Mouse (Mus musculus): Measurements from ENCODE around the gene Msl1.

Msl1 gene

GRCm38 (mm10) chr11:98776843-98777590 lies 18.3 kb upstream of the Msl1 start:
- DNase-seq (ENCODE audit: low spot score in 2 of 2), result no peak

GRCm38 (mm10) chr11:98777888-98778287 lies 17.4 kb upstream of the Msl1 start:
- no peak for DNase-seq (ENCODE audit: low spot score in 2 of 2)

GRCm38 (mm10) chr11:98781851-98782512 lies 13.3 kb upstream of the Msl1 start:
- peak in 1 of 2 experiments; percentile 62 for DNase-seq (ENCODE audit: low spot score in 2 of 2)

- no peak for DNase-seq (ENCODE audit: low spot score in 2 of 2)
These were observed 12.6 kb upstream of the Msl1 start for GRCm38 (mm10) chr11:98782651-98783235.

- DNase-seq (ENCODE audit: low spot score in 2 of 2), result peak; percentile 94 to 97
These were observed 12.1 kb upstream of the Msl1 start for GRCm38 (mm10) chr11:98783236-98783696.

- DNase-seq (ENCODE audit: low spot score in 2 of 2), result no peak
These were observed 11.2 kb upstream of the Msl1 start for GRCm38 (mm10) chr11:98784139-98784538.

- DNase-seq (ENCODE audit: low spot score in 2 of 2), result no peak
These were observed 10.1 kb upstream of the Msl1 start for GRCm38 (mm10) chr11:98785214-98785613.

GRCm38 (mm10) chr11:98785772-98786281 lies 9.5 kb upstream of the Msl1 start:
- DNase-seq (ENCODE audit: low spot score in 2 of 2), result peak; percentile 77 to 80

- peak; percentile 97 for DNase-seq (ENCODE audit: low spot score in 2 of 2)
These were observed 8.7 kb upstream of the Msl1 start for GRCm38 (mm10) chr11:98786359-98787214.

GRCm38 (mm10) chr11:98787229-98787628 lies 8.1 kb upstream of the Msl1 start:
- DNase-seq (ENCODE audit: low spot score in 2 of 2), result no peak

- no peak for DNase-seq (ENCODE audit: low spot score in 2 of 2)
These were observed 7.6 kb upstream of the Msl1 start for GRCm38 (mm10) chr11:98787691-98788090.

- no peak for DNase-seq (ENCODE audit: low spot score in 2 of 2)
These were observed 7.2 kb upstream of the Msl1 start for GRCm38 (mm10) chr11:98788139-98788538.

GRCm38 (mm10) chr11:98788550-98789218 lies 6.6 kb upstream of the Msl1 start:
- DNase-seq (ENCODE audit: low spot score in 2 of 2), result peak in 1 of 2 experiments; percentile 76

GRCm38 (mm10) chr11:98789219-98789807 lies 6.0 kb upstream of the Msl1 start:
- DNase-seq (ENCODE audit: low spot score in 2 of 2), result no peak

GRCm38 (mm10) chr11:98789824-98790223 lies 5.5 kb upstream of the Msl1 start:
- DNase-seq (ENCODE audit: low spot score in 2 of 2), result no peak

- no peak for DNase-seq (ENCODE audit: low spot score in 2 of 2)
These were observed 4.6 kb upstream of the Msl1 start for GRCm38 (mm10) chr11:98790631-98791205.

- no peak for DNase-seq (ENCODE audit: low spot score in 2 of 2)
These were observed 3.9 kb upstream of the Msl1 start for GRCm38 (mm10) chr11:98791448-98791847.

- DNase-seq (ENCODE audit: low spot score in 2 of 2), result no peak
These were observed 3.2 kb upstream of the Msl1 start for GRCm38 (mm10) chr11:98792081-98792480.

GRCm38 (mm10) chr11:98794469-98795014 lies 774 bp upstream of the Msl1 start:
- DNase-seq (ENCODE audit: low spot score in 2 of 2), result peak in 1 of 2 experiments; percentile 53

Measured in frontal cortex, postnatal 25 days (tissue).